Mouse (Mus musculus) kidney, adult 8-10 months (tissue): ENCODE results near the gene BC004004.
"Not testable (repeated sequence)": the region's sequence is repeated elsewhere in the genome, so short reads cannot be mapped to it uniquely, and the experiment has no call there.

Experiments used
- DNase-seq, 2 experiments: peaks; one replicate each; pipeline ENCODE4 v3.0.0; 2022

BC004004 gene

GRCm38 (mm10) chr17:29261603-29262258 is 6.9 kb upstream of the BC004004 start:
- DNase-seq: no peak

- DNase-seq: no peak
Measured at GRCm38 (mm10) chr17:29262259-29262649, 6.3 kb upstream of the BC004004 start.

- DNase-seq: no peak
Measured at GRCm38 (mm10) chr17:29263417-29263816, 5.2 kb upstream of the BC004004 start.

GRCm38 (mm10) chr17:29263840-29264633 is 4.6 kb upstream of the BC004004 start, which contains the start of gene Ppil1:
Gene Ppil1 (minus strand): TSS chr17:29264186.
- peak; percentile 76 to 82 for DNase-seq

GRCm38 (mm10) chr17:29264760-29265159 is 3.8 kb upstream of the BC004004 start:
- no peak for DNase-seq

GRCm38 (mm10) chr17:29267040-29267439 is 1.5 kb upstream of the BC004004 start:
- DNase-seq: not testable (repeated sequence)

GRCm38 (mm10) chr17:29267931-29268681 is 482 bp upstream of the BC004004 start:
- peak in 1 of 2 experiments; percentile 43 for DNase-seq

GRCm38 (mm10) chr17:29269349-29269706 is 740 bp downstream of the BC004004 start:
- DNase-seq: no peak

- DNase-seq: no peak
Measured at GRCm38 (mm10) chr17:29270148-29270698, 1.6 kb downstream of the BC004004 start.

GRCm38 (mm10) chr17:29273156-29273555 is 4.6 kb downstream of the BC004004 start:
- no peak for DNase-seq

- DNase-seq: peak; percentile 94 to 95
Measured at GRCm38 (mm10) chr17:29273889-29274288, 5.3 kb downstream of the BC004004 start.

GRCm38 (mm10) chr17:29280422-29280821 is 11.8 kb downstream of the BC004004 start:
- DNase-seq: no peak

- no peak for DNase-seq
Measured at GRCm38 (mm10) chr17:29281541-29281940, 13.0 kb downstream of the BC004004 start.

GRCm38 (mm10) chr17:29282216-29282952 is 13.8 kb downstream of the BC004004 start:
- DNase-seq: no peak

GRCm38 (mm10) chr17:29291793-29292192 is 23.2 kb downstream of the BC004004 start:
- no peak for DNase-seq

- DNase-seq: no peak
Measured at GRCm38 (mm10) chr17:29292996-29293395, 24.4 kb downstream of the BC004004 start.

- peak; percentile 50 to 69 for DNase-seq
Measured at GRCm38 (mm10) chr17:29293807-29294605, 25.4 kb downstream of the BC004004 start.

- DNase-seq: no peak
Measured at GRCm38 (mm10) chr17:29295835-29296234, 27.2 kb downstream of the BC004004 start.

- no peak for DNase-seq
Measured at GRCm38 (mm10) chr17:29297321-29297720, 28.7 kb downstream of the BC004004 start.

- DNase-seq: no peak
Measured at GRCm38 (mm10) chr17:29297813-29298212, 29.2 kb downstream of the BC004004 start.

- DNase-seq: no peak
Measured at GRCm38 (mm10) chr17:29299282-29299681, 30.7 kb downstream of the BC004004 start.

- DNase-seq: no peak
Measured at GRCm38 (mm10) chr17:29300926-29301325, 32.3 kb downstream of the BC004004 start.
